Mouse (Mus musculus): Measurements from ENCODE around the gene Nup107.

DNA sequence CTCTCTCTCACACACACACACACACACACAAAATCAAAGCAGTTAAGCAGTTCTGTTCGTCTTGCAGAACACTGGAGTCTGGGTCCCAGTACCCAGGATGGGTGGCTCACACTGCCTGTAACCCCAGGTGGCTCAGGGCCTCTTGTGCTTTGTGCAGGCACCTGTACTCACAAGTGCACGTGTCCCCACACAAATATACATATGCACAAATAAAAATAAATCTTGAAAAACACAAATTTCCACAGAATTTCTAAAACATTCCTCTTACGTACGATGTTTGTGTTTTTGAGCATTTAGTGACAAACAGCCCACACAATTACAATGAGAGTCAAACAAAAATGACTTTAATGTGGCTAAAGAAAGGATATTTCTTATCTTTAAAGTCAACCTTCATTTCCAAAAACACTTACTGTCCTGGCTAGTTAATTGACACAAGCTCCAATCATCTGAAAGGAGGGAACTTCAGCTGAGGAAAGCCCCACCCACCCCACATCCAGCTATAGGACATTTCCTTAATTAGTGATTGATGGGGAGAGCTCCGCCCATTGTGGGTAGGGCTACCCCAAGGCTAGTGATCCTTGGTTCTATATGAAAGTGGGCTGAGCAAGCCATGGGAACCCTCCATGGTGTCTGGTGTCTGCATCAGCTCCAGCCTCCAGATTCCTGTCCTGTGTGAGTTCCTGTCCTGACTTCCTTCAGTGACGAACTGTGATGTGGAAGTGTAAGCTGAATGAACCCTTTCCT is 16.9 kb downstream of the Nup107 start:
- no peak for TF ChIP-seq CTCF (IDR thresholded peaks at IDR 0.05; ENCODE audit: borderline replicate concordance, extremely low read depth, insufficient read depth, insufficient read length)
- no peak for TF ChIP-seq POLR2A (IDR thresholded peaks at IDR 0.05; ENCODE audit: borderline replicate concordance, extremely low read depth, insufficient read depth, insufficient read length, poor library complexity, severe bottlenecking)
